Mouse (Mus musculus): ENCODE measurements around the gene Rnf168. TPM values are rescaled to one million over a fixed set of nuclear protein-coding genes. Genes with fewer than 3 reads are reported as not detected.
A peak's percentile ranks its signal among the peaks of the same experiment; 100 is the strongest.

The Rnf168 gene
- polyA plus RNA-seq, 1 experiment from 2014 or later: 26.9 TPM

DNA sequence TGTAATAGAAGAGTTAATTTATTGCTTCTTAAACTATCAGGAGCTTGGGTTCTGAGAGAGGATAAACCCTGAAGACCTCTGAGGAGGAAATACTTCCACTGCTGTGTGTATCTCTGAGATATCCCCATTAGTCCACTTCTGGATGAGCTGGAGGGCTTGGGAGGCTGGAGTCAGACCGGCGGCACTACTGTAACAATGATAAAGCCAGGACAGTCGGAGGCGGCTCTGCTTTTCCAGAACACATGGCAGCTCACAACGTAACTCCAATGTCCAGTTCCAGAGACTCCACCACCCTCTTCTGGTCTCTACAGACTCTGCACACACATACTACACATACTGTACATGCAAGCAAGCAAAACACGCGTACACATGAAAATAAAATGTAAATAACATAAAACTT, 26.6 kb downstream of the Rnf168 start:
- Histone ChIP-seq H3K36me3 (ENCODE audit: control insufficient read depth, insufficient read depth, low read length) (peaks cover 9% of the 10 kb centered on the region), H3K9me3 (ENCODE audit: control insufficient read depth, low read length) (no peaks in the 10 kb centered on the region), H3K27ac (ENCODE audit: low read length) (no peak overlapping the region), H3K4me2 (ENCODE audit: low read depth, low read length) (no peak overlapping the region), H3K9ac (ENCODE audit: low read length) (no peak overlapping the region), H3K4me3 (ENCODE audit: low read length) (no peak overlapping the region), H3K4me1 (replicated peaks; ENCODE audit: control insufficient read depth, insufficient read depth, low read length) (no peaks in the 10 kb centered on the region), H3K27me3 (ENCODE audit: control insufficient read depth, insufficient read depth, low read depth, low read length) (no peaks in the 10 kb centered on the region)
- no peak for ATAC-seq (ENCODE audit: low read depth)
- WGBS: 93% methylated on average over 7 of the region's 7 CpGs

DNA sequence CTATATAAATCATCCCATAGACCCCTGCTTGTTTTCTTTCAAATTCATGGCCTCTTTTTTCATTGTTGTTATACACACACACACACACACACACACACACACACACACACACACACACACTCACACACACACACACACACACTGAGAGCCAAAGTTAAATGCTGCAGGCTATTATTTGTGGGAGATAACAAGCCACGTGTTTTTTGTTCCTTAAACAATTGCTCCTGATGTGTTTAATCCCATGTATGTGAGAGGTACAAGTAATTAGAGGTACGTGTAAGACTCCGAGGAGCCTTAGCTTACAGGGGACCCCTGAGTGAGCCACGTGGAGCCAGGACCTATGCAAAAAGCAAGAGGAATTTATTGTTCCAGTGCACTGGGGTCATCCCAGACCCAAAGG, 34.7 kb downstream of the Rnf168 start:
- H3K27me3 ChIP-seq (ENCODE audit: control insufficient read depth, insufficient read depth, low read depth, low read length): no peaks in the 10 kb centered on the region
- H3K36me3 ChIP-seq (ENCODE audit: control insufficient read depth, insufficient read depth, low read length): no peaks in the 10 kb centered on the region
- WGBS: 71% methylated on average over 4 of the region's 4 CpGs
- H3K4me3 ChIP-seq (ENCODE audit: low read length): no peak overlapping the region
- no peaks in the 10 kb centered on the region for H3K4me1 ChIP-seq (replicated peaks; ENCODE audit: control insufficient read depth, insufficient read depth, low read length)
- ATAC-seq (ENCODE audit: low read depth): no peak
- no peak overlapping the region for H3K4me2 ChIP-seq (ENCODE audit: low read depth, low read length)
- H3K27ac ChIP-seq (ENCODE audit: low read length): no peak overlapping the region
- no peaks in the 10 kb centered on the region for H3K9me3 ChIP-seq (ENCODE audit: control insufficient read depth, low read length)
- no peak overlapping the region for H3K9ac ChIP-seq (ENCODE audit: low read length)

DNA sequence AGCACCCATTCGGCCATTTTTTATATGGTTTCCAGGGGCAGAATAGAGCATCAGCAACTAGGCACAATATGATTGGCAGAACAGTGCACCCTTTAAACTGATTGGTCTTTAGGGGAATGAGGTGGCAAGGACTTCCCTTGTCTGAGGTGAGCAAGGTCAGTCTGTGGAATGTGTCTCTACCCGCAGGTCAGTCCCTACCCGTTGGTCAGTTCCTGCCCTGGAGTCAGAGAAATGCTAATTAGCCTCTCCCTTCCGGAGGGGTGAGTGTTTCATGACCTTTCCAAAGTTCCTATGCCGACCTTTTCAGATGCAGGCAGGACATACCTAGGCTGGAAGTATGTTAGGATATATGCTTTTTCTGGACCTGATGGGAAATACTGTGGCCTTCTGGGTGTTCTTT, 35.1 kb downstream of the Rnf168 start:
- H3K4me3 ChIP-seq (ENCODE audit: low read length): no peak overlapping the region
- H3K4me1 ChIP-seq (replicated peaks; ENCODE audit: control insufficient read depth, insufficient read depth, low read length): no peaks in the 10 kb centered on the region
- H3K27me3 ChIP-seq (ENCODE audit: control insufficient read depth, insufficient read depth, low read depth, low read length): no peaks in the 10 kb centered on the region
- H3K36me3 ChIP-seq (ENCODE audit: control insufficient read depth, insufficient read depth, low read length): no peaks in the 10 kb centered on the region
- H3K9me3 ChIP-seq (ENCODE audit: control insufficient read depth, low read length): no peaks in the 10 kb centered on the region
- 34% methylated on average over 5 of the region's 5 CpGs for WGBS
- no peak overlapping the region for H3K9ac ChIP-seq (ENCODE audit: low read length)
- H3K27ac ChIP-seq (ENCODE audit: low read length): no peak overlapping the region
- no peak for ATAC-seq (ENCODE audit: low read depth)
- no peak overlapping the region for H3K4me2 ChIP-seq (ENCODE audit: low read depth, low read length)

DNA sequence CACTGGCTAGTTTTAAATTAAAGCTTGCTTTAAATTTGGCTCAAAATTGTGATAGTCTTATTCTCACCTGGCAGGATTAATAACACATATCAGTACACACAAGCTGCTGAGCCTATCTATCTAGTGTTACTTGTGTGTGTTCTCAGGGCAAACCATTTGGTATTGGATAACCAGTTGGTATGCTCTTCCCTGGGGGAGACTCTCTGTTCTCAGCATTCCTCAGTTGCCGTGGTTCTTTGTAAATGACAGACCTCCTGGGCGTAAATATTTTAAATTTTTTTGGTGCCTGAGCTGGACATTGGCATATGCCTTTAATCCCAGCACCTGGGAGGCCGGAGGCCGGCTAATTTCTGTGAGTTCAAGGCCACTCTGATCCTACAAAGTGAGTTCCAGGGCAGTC, 35.6 kb downstream of the Rnf168 start:
- no peaks in the 10 kb centered on the region for H3K9me3 ChIP-seq (ENCODE audit: control insufficient read depth, low read length)
- no peak overlapping the region for H3K4me3 ChIP-seq (ENCODE audit: low read length)
- no peaks in the 10 kb centered on the region for H3K27me3 ChIP-seq (ENCODE audit: control insufficient read depth, insufficient read depth, low read depth, low read length)
- no peaks in the 10 kb centered on the region for H3K4me1 ChIP-seq (replicated peaks; ENCODE audit: control insufficient read depth, insufficient read depth, low read length)
- H3K4me2 ChIP-seq (ENCODE audit: low read depth, low read length): no peak overlapping the region
- no peaks in the 10 kb centered on the region for H3K36me3 ChIP-seq (ENCODE audit: control insufficient read depth, insufficient read depth, low read length)
- H3K9ac ChIP-seq (ENCODE audit: low read length): no peak overlapping the region
- WGBS: 64% methylated on average over 4 of the region's 4 CpGs
- ATAC-seq (ENCODE audit: low read depth): no peak
- H3K27ac ChIP-seq (ENCODE audit: low read length): no peak overlapping the region

DNA sequence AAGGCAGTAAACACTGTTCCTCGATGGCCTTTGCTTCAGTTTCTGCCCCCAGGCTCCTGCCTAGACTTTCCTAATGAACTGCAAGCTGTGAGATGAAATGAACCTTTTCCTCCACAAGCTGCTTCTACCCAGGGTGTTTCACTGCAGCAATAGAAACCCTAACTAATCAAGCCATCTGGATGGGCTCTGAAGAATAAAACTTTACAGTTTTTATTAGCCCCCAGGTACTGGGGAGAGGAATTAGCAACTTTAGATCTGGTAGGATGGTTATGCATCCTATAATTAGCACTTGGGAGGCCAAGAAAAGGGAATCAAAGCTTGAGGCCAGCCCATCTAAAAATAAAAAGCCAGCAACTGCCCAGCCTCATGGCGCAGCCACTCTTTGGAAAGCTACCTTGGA, 39.3 kb downstream of the Rnf168 start:
- ATAC-seq (ENCODE audit: low read depth): no peak
- Histone ChIP-seq H3K27me3 (ENCODE audit: control insufficient read depth, insufficient read depth, low read depth, low read length) (no peaks in the 10 kb centered on the region), H3K36me3 (ENCODE audit: control insufficient read depth, insufficient read depth, low read length) (no peaks in the 10 kb centered on the region), H3K9me3 (ENCODE audit: control insufficient read depth, low read length) (no peaks in the 10 kb centered on the region), H3K27ac (ENCODE audit: low read length) (no peak overlapping the region), H3K4me1 (replicated peaks; ENCODE audit: control insufficient read depth, insufficient read depth, low read length) (no peaks in the 10 kb centered on the region), H3K9ac (ENCODE audit: low read length) (no peak overlapping the region), H3K4me2 (ENCODE audit: low read depth, low read length) (no peak overlapping the region), H3K4me3 (ENCODE audit: low read length) (no peak overlapping the region)
- WGBS: 78% methylated on average over 2 of the region's 2 CpGs

DNA sequence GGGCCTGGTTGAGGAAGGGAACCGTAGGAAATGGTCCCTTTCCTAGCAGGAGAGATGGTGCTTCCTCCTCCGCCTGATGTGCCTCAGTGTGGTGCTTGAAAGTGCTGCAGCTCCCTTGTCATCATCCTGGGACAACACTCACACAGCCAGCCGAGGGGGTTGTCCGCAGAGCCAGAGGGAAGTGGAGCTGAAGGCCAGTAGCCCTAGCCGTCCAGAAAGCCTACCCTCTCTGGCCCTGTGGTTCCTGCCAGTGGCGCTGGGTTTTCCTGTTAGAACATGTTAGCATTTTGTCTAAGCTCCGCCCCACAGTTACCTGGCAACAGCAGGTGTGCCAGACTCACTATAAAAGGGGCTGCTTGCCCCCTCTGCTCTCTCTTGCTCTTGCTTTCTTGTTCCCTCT, 46.7 kb downstream of the Rnf168 start:
- WGBS: 26% methylated on average over 7 of the region's 7 CpGs
- ATAC-seq (ENCODE audit: low read depth): no peak

DNA sequence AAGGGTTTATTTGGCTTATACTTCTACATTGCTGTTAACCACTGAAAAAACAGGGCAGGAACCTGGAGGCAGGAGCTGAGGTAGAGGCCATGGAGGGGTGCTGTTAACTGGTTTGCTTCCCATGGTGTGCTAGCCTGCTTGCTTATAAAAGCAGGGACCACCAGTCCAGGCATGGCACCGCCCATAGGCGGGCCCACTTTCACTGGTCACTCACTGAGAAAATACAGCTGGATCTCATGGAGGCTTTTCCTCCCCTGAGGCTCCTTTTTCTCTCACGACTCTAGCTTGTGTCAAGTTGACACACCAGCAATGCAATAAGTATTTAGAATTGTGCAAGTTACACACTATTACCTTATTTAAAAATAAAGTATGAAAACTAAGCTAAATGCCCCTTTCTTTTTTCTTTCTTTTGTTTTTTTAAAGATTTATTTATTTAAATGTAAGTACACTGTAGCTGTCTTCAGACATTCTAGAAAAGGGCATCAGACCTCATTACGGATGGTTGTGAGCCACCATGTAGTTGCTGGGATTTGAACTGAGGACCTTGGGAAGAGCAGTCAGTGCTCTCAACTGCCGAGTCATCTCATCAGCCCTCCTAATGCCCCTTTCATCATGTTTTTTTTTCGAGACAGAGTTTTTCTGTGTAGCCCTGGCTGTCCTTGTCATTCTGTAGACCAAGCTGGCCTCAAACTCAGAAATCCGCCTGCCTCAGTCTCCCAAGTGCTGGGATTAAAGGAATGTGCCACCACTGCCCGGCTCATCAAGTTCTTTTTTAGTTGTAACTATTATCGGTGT, 53.8 kb downstream of the Rnf168 start:
- peak overlapping the region; percentile 57 for H3K4me2 ChIP-seq (ENCODE audit: low read depth, low read length)
- peak overlapping the region; percentile 35; the same call in 1 of the 2 replicates for H3K9ac ChIP-seq (ENCODE audit: low read length)
- no peaks in the 10 kb centered on the region for H3K27me3 ChIP-seq (ENCODE audit: control insufficient read depth, insufficient read depth, low read depth, low read length)
- H3K9me3 ChIP-seq (ENCODE audit: control insufficient read depth, low read length): no peaks in the 10 kb centered on the region
- no peaks in the 10 kb centered on the region for H3K36me3 ChIP-seq (ENCODE audit: control insufficient read depth, insufficient read depth, low read length)
- no peak for ATAC-seq (ENCODE audit: low read depth)
- peak overlapping the region; percentile 24; the same call in 1 of the 2 replicates for H3K4me3 ChIP-seq (ENCODE audit: low read length)
- WGBS: 44% methylated on average over 9 of the region's 9 CpGs
- no peak overlapping the region for H3K27ac ChIP-seq (ENCODE audit: low read length)
- peaks cover 2% of the 10 kb centered on the region; the same call in 1 of the 2 replicates for H3K4me1 ChIP-seq (replicated peaks; ENCODE audit: control insufficient read depth, insufficient read depth, low read length)

More for the DNA sequence above, 46.7 kb downstream of the Rnf168 start:
- Histone ChIP-seq H3K27me3 (ENCODE audit: control insufficient read depth, insufficient read depth, low read depth, low read length) (no peaks in the 10 kb centered on the region), H3K4me1 (replicated peaks; ENCODE audit: control insufficient read depth, insufficient read depth, low read length) (no peaks in the 10 kb centered on the region), H3K9ac (ENCODE audit: low read length) (0 out of 2 replicates have a peak overlapping the region, but pooled peaks have one; percentile 21), H3K36me3 (ENCODE audit: control insufficient read depth, insufficient read depth, low read length) (no peaks in the 10 kb centered on the region), H3K4me3 (ENCODE audit: low read length) (no peak overlapping the region), H3K9me3 (ENCODE audit: control insufficient read depth, low read length) (no peaks in the 10 kb centered on the region), H3K4me2 (ENCODE audit: low read depth, low read length) (0 out of 2 replicates have a peak overlapping the region, but pooled peaks have one; percentile 6), H3K27ac (ENCODE audit: low read length) (no peak overlapping the region)

DNA sequence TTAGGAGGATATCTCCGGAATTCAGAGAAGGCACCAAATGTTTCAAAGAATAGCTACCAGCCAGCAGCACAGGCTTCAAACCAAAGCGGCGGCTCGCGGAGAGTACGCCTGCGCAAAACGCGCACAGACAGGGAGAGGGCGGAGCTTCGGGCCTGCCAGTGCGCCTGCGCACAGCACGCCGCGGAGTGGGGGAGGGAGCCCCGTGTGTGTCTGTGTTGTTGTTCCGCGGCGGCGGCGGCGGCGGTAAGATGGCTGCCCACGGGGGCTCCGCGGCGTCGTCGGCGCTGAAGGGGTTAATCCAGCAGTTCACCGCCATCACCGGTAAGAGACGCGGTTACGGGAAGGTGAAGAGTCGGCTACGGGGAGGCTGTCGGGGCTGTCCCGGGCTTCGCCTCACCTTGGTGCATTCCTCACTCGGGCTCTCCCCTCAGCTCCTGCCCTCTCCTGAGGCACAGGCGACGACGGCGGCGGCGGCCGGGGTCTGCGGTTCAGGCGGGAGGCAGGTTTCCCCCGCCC, 54.8 kb downstream of the Rnf168 start, which contains the start of gene Ubxn7:
Gene Ubxn7 (plus strand): TSS at position 218 of the 516 bp plus-strand sequence.
- Histone ChIP-seq H3K9ac (ENCODE audit: low read length) (peak within 1 kb of the TSS; percentile 95), H3K4me1 (replicated peaks; ENCODE audit: control insufficient read depth, insufficient read depth, low read length) (peaks cover 4% of the 10 kb centered on the region; the same call in 1 of the 2 replicates), H3K27me3 (ENCODE audit: control insufficient read depth, insufficient read depth, low read depth, low read length) (no peaks in the 10 kb centered on the region), H3K4me2 (ENCODE audit: low read depth, low read length) (peak within 1 kb of the TSS; percentile 65), H3K36me3 (ENCODE audit: control insufficient read depth, insufficient read depth, low read length) (no peaks in the 10 kb centered on the region), H3K9me3 (ENCODE audit: control insufficient read depth, low read length) (no peaks in the 10 kb centered on the region), H3K4me3 (ENCODE audit: low read length) (peak within 1 kb of the TSS; percentile 84), H3K27ac (ENCODE audit: low read length) (peak within 1 kb of the TSS; percentile 94)
- WGBS: 1% methylated on average over 47 of the region's 52 CpGs
- peak; percentile 98 for ATAC-seq (ENCODE audit: low read depth)

Measured in lung, embryonic 16.5 days (tissue).